Mouse (Mus musculus): ENCODE data around the gene Myo5c.

Myo5c gene

GRCm38 (mm10) chr9:75231841-75232746, at the start of gene Myo5c:
TSS of gene Myo5c (plus strand) at chr9:75232020.
- DNase-seq (ENCODE audit: low spot score in 2 of 2) = no peak

- DNase-seq (ENCODE audit: low spot score in 2 of 2) = no peak
Measured at GRCm38 (mm10) chr9:75187646-75188260, 44.1 kb upstream of the Myo5c start.

- no peak for DNase-seq (ENCODE audit: low spot score in 2 of 2)
Measured at GRCm38 (mm10) chr9:75193858-75194257, 38.0 kb upstream of the Myo5c start.

- peak; percentile 60 to 65 for DNase-seq (ENCODE audit: low spot score in 2 of 2)
Measured at GRCm38 (mm10) chr9:75196335-75196734, 35.5 kb upstream of the Myo5c start.

GRCm38 (mm10) chr9:75197297-75197696, 34.5 kb upstream of the Myo5c start:
- DNase-seq (ENCODE audit: low spot score in 2 of 2) = peak in 1 of 2 experiments; percentile 53

GRCm38 (mm10) chr9:75201506-75201905, 30.3 kb upstream of the Myo5c start:
- DNase-seq (ENCODE audit: low spot score in 2 of 2) = no peak

- no peak for DNase-seq (ENCODE audit: low spot score in 2 of 2)
Measured at GRCm38 (mm10) chr9:75202036-75202435, 29.8 kb upstream of the Myo5c start.

GRCm38 (mm10) chr9:75209246-75209645, 22.6 kb upstream of the Myo5c start:
- no peak for DNase-seq (ENCODE audit: low spot score in 2 of 2)

GRCm38 (mm10) chr9:75210269-75210668, 21.6 kb upstream of the Myo5c start:
- no peak for DNase-seq (ENCODE audit: low spot score in 2 of 2)

- no peak for DNase-seq (ENCODE audit: low spot score in 2 of 2)
Measured at GRCm38 (mm10) chr9:75214743-75215413, 16.9 kb upstream of the Myo5c start.

- peak; percentile 68 to 75 for DNase-seq (ENCODE audit: low spot score in 2 of 2)
Measured at GRCm38 (mm10) chr9:75219942-75220341, 11.9 kb upstream of the Myo5c start.

- peak in 1 of 2 experiments; percentile 33 for DNase-seq (ENCODE audit: low spot score in 2 of 2)
Measured at GRCm38 (mm10) chr9:75221420-75222287, 10.2 kb upstream of the Myo5c start.

GRCm38 (mm10) chr9:75232860-75233259, 1.0 kb downstream of the Myo5c start:
- no peak for DNase-seq (ENCODE audit: low spot score in 2 of 2)

GRCm38 (mm10) chr9:75234271-75234741, 2.5 kb downstream of the Myo5c start:
- no peak for DNase-seq (ENCODE audit: low spot score in 2 of 2)

- peak; percentile 65 to 72 for DNase-seq (ENCODE audit: low spot score in 2 of 2)
Measured at GRCm38 (mm10) chr9:75234983-75235627, 3.3 kb downstream of the Myo5c start.

- no peak for DNase-seq (ENCODE audit: low spot score in 2 of 2)
Measured at GRCm38 (mm10) chr9:75235696-75236095, 3.9 kb downstream of the Myo5c start.

GRCm38 (mm10) chr9:75236416-75237308, 4.8 kb downstream of the Myo5c start:
- DNase-seq (ENCODE audit: low spot score in 2 of 2) = no peak

- no peak for DNase-seq (ENCODE audit: low spot score in 2 of 2)
Measured at GRCm38 (mm10) chr9:75238179-75238578, 6.4 kb downstream of the Myo5c start.

GRCm38 (mm10) chr9:75243052-75243451, 11.2 kb downstream of the Myo5c start:
- DNase-seq (ENCODE audit: low spot score in 2 of 2) = no peak
